Mouse (Mus musculus) E14TG2a.4 (cell line): ENCODE data around the gene Catsperz.

Experiments
- CTCF ChIP-seq: conservative IDR thresholded peaks from 2 replicates; pipeline ENCODE4 v1.5.1; 2014; ENCODE audit warnings: low read length
- POU5F1 ChIP-seq: IDR thresholded peaks from 2 replicates; pipeline ENCODE4 v1.6.1; 2014; ENCODE audit warnings: low read length, borderline replicate concordance

- TF ChIP-seq CTCF, result no peak
- no peak for TF ChIP-seq POU5F1
Measured at GRCm38 (mm10) chr19:6918321-6918720, 6.9 kb downstream of the Catsperz start.
